Mouse (Mus musculus): ENCODE data around the gene Tnf. TPM values are rescaled to one million over a fixed set of nuclear protein-coding genes. Genes with fewer than 3 reads are reported as not detected.

The Tnf gene
- polyA plus RNA-seq, 1 experiment from 2014 or later, result not detected

- H3K9ac ChIP-seq (ENCODE audit: low read depth, low read length), result no peak overlapping the region
- ATAC-seq (ENCODE audit: low FRiP score) (no peak), DNase-seq (ENCODE audit: low spot score) (no peak)
- WGBS, result 90% methylated on average over 8 of the region's 8 CpGs
- peaks cover 2% of the 10 kb centered on the region; the same call in 1 of the 2 replicates for H3K4me1 ChIP-seq (replicated peaks; ENCODE audit: control insufficient read depth, insufficient read depth, low read length)
- H3K9me3 ChIP-seq (ENCODE audit: control insufficient read depth, low read length), result no peaks in the 10 kb centered on the region
- no peak overlapping the region for H3K27ac ChIP-seq (ENCODE audit: low read depth, low read length)
- H3K36me3 ChIP-seq (ENCODE audit: control insufficient read depth, insufficient read depth, low read length), result peaks cover 78% of the 10 kb centered on the region
- no peak overlapping the region for H3K4me3 ChIP-seq (ENCODE audit: low read depth, low read length)
- no peaks in the 10 kb centered on the region for H3K27me3 ChIP-seq (ENCODE audit: control insufficient read depth, insufficient read depth, low read length)
- H3K4me2 ChIP-seq (replicated peaks; ENCODE audit: low read depth, low read length), result no peak overlapping the region
These were observed 44.1 kb downstream of the Tnf start for GRCm38 (mm10) chr17:35157661-35158175.

DNA sequence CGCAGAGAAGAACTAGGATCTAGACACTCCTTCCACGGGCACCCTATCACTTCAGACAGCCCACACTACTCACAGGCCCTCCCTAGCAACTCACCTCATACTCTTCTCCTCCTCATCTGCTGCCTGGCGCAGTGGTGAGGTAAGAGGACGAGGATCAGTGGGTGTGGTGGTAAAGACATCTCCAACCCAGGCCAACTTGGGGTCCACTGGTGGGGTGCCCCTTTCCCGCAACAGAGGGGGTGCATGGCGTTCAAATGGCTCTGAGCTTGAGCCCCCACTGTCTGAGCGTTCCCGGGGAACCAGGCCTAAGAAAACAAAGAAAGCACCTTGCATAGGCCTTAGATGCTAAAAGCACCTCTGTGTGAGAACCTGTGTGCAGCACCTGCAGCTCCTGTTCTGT is 44.6 kb downstream of the Tnf start:
- no peak overlapping the region for H3K27ac ChIP-seq (ENCODE audit: low read depth, low read length)
- peaks cover 78% of the 10 kb centered on the region for H3K36me3 ChIP-seq (ENCODE audit: control insufficient read depth, insufficient read depth, low read length)
- no peak overlapping the region for H3K4me3 ChIP-seq (ENCODE audit: low read depth, low read length)
- WGBS, result 95% methylated on average over 8 of the region's 8 CpGs
- H3K9ac ChIP-seq (ENCODE audit: low read depth, low read length), result no peak overlapping the region
- no peaks in the 10 kb centered on the region for H3K9me3 ChIP-seq (ENCODE audit: control insufficient read depth, low read length)
- H3K4me1 ChIP-seq (replicated peaks; ENCODE audit: control insufficient read depth, insufficient read depth, low read length), result no peaks in the 10 kb centered on the region
- ATAC-seq (ENCODE audit: low FRiP score) (no peak), DNase-seq (ENCODE audit: low spot score) (no peak)
- no peaks in the 10 kb centered on the region for H3K27me3 ChIP-seq (ENCODE audit: control insufficient read depth, insufficient read depth, low read length)
- no peak overlapping the region for H3K4me2 ChIP-seq (replicated peaks; ENCODE audit: low read depth, low read length)

DNA sequence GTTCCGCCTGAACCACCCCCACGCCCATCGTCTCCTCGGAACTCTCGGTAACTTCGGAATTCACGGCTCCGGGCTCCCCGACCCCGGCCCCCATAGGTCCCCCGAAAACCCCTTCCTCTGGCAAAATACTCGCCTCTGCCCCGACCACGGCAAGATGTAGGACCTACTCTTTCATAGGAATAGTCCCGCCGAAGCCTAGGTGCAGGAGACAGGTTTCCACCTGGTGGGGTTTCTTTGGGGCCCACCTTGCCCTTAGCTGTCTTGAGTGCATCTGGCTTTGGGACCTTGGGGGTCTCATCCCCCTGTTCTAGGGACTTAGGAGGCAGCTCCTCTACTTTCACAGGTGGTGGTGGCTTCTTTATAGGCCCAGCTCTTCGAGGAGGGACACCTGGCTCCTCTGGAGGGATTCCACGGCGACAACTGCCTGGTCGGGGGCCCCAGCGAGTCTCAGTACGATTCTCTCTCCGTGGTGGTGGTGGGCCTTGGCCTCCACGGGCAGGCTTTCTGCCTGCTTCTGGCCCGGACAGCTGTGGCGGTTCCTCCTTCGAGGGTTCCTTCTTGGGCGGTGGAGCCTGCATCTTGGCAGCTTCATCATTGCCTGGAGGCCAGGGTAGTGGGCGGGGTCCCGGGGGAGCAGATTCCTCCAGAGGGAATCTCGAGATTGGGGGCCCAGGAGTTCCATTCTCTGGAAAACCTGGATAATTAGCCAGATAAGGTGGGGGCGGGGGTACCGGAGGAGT is 45.2 kb downstream of the Tnf start:
- Histone ChIP-seq H3K36me3 (ENCODE audit: control insufficient read depth, insufficient read depth, low read length) (peaks cover 76% of the 10 kb centered on the region), H3K27ac (ENCODE audit: low read depth, low read length) (no peak overlapping the region), H3K4me3 (ENCODE audit: low read depth, low read length) (no peak overlapping the region), H3K4me1 (replicated peaks; ENCODE audit: control insufficient read depth, insufficient read depth, low read length) (no peaks in the 10 kb centered on the region), H3K9me3 (ENCODE audit: control insufficient read depth, low read length) (no peaks in the 10 kb centered on the region), H3K27me3 (ENCODE audit: control insufficient read depth, insufficient read depth, low read length) (no peaks in the 10 kb centered on the region), H3K9ac (ENCODE audit: low read depth, low read length) (no peak overlapping the region), H3K4me2 (replicated peaks; ENCODE audit: low read depth, low read length) (no peak overlapping the region)
- WGBS, result 92% methylated on average over 33 of the region's 33 CpGs
- ATAC-seq (ENCODE audit: low FRiP score), result no peak
- DNase-seq (ENCODE audit: low spot score), result no peak

DNA sequence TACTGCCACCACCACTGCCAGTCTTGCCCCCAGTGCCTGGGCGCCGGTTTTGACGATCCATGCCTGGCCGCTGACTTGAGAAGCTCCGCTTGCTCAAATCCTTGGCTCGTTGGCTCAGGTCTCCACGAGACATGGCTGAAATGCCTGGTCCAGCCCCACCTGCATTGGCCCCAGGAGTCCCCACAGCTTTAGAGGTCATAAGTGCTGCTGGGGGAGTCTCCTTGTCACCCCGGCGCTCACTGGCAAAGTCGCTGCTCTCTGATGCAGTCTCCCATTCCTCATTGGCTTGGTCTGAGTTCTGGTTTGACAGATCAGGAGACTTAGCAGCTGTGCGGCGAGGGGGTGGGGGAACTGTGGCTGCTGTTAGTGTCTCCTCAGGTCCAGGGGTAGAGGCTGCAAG is 46.4 kb downstream of the Tnf start:
- DNase-seq (ENCODE audit: low spot score) (no peak), ATAC-seq (ENCODE audit: low FRiP score) (no peak)
- no peak overlapping the region for H3K9ac ChIP-seq (ENCODE audit: low read depth, low read length)
- no peak overlapping the region for H3K4me3 ChIP-seq (ENCODE audit: low read depth, low read length)
- no peaks in the 10 kb centered on the region for H3K9me3 ChIP-seq (ENCODE audit: control insufficient read depth, low read length)
- peaks cover 73% of the 10 kb centered on the region for H3K36me3 ChIP-seq (ENCODE audit: control insufficient read depth, insufficient read depth, low read length)
- no peak overlapping the region for H3K4me2 ChIP-seq (replicated peaks; ENCODE audit: low read depth, low read length)
- H3K27ac ChIP-seq (ENCODE audit: low read depth, low read length), result no peak overlapping the region
- 92% methylated on average over 12 of the region's 12 CpGs for WGBS
- no peaks in the 10 kb centered on the region for H3K4me1 ChIP-seq (replicated peaks; ENCODE audit: control insufficient read depth, insufficient read depth, low read length)
- no peaks in the 10 kb centered on the region for H3K27me3 ChIP-seq (ENCODE audit: control insufficient read depth, insufficient read depth, low read length)

DNA sequence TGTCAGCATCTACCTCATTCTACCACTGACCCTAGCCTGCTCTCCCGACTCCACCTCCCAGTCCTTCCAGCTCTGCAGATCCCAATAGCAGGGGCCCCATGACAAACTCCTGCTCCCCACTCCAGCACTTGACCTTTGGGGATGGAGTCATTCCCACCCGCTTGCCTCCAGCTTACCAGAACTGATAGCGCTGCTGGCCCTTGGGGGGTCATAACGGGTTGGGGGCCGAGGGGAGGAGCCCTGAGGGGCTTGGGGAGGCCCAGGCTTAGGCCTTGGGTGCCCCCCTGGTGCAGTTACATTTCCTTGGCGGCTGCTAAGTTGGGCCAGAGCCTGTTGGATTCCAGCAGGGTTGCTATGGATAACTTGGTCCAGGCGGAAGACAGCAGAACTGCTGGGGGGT is 47.2 kb downstream of the Tnf start:
- no peak overlapping the region for H3K9ac ChIP-seq (ENCODE audit: low read depth, low read length)
- DNase-seq (ENCODE audit: low spot score), result no peak
- H3K27ac ChIP-seq (ENCODE audit: low read depth, low read length), result no peak overlapping the region
- no peaks in the 10 kb centered on the region for H3K9me3 ChIP-seq (ENCODE audit: control insufficient read depth, low read length)
- no peak for ATAC-seq (ENCODE audit: low FRiP score)
- no peak overlapping the region for H3K4me3 ChIP-seq (ENCODE audit: low read depth, low read length)
- no peaks in the 10 kb centered on the region for H3K27me3 ChIP-seq (ENCODE audit: control insufficient read depth, insufficient read depth, low read length)
- no peak overlapping the region for H3K4me2 ChIP-seq (replicated peaks; ENCODE audit: low read depth, low read length)
- peaks cover 75% of the 10 kb centered on the region for H3K36me3 ChIP-seq (ENCODE audit: control insufficient read depth, insufficient read depth, low read length)
- 83% methylated on average over 7 of the region's 7 CpGs for WGBS
- no peaks in the 10 kb centered on the region for H3K4me1 ChIP-seq (replicated peaks; ENCODE audit: control insufficient read depth, insufficient read depth, low read length)

- H3K4me3 ChIP-seq (ENCODE audit: low read depth, low read length), result no peak overlapping the region
- H3K36me3 ChIP-seq (ENCODE audit: control insufficient read depth, insufficient read depth, low read length), result peaks cover 74% of the 10 kb centered on the region
- no peak overlapping the region for H3K27ac ChIP-seq (ENCODE audit: low read depth, low read length)
- WGBS, result 80% methylated on average over 4 of the region's 4 CpGs
- no peak for DNase-seq (ENCODE audit: low spot score)
- H3K9me3 ChIP-seq (ENCODE audit: control insufficient read depth, low read length), result no peaks in the 10 kb centered on the region
- no peak overlapping the region for H3K4me2 ChIP-seq (replicated peaks; ENCODE audit: low read depth, low read length)
- no peak overlapping the region for H3K9ac ChIP-seq (ENCODE audit: low read depth, low read length)
- H3K4me1 ChIP-seq (replicated peaks; ENCODE audit: control insufficient read depth, insufficient read depth, low read length), result no peaks in the 10 kb centered on the region
- H3K27me3 ChIP-seq (ENCODE audit: control insufficient read depth, insufficient read depth, low read length), result no peaks in the 10 kb centered on the region
- no peak for ATAC-seq (ENCODE audit: low FRiP score)
These were observed 47.9 kb downstream of the Tnf start for GRCm38 (mm10) chr17:35153931-35154330.

GRCm38 (mm10) chr17:35153077-35153476 is 48.7 kb downstream of the Tnf start:
- Histone ChIP-seq H3K9me3 (ENCODE audit: control insufficient read depth, low read length) (no peaks in the 10 kb centered on the region), H3K27ac (ENCODE audit: low read depth, low read length) (no peak overlapping the region), H3K36me3 (ENCODE audit: control insufficient read depth, insufficient read depth, low read length) (peaks cover 69% of the 10 kb centered on the region), H3K4me1 (replicated peaks; ENCODE audit: control insufficient read depth, insufficient read depth, low read length) (no peaks in the 10 kb centered on the region), H3K4me3 (ENCODE audit: low read depth, low read length) (no peak overlapping the region), H3K27me3 (ENCODE audit: control insufficient read depth, insufficient read depth, low read length) (no peaks in the 10 kb centered on the region), H3K4me2 (replicated peaks; ENCODE audit: low read depth, low read length) (no peak overlapping the region), H3K9ac (ENCODE audit: low read depth, low read length) (no peak overlapping the region)
- DNase-seq (ENCODE audit: low spot score) (no peak), ATAC-seq (ENCODE audit: low FRiP score) (no peak)
- WGBS, result 92% methylated on average over 9 of the region's 9 CpGs

DNA sequence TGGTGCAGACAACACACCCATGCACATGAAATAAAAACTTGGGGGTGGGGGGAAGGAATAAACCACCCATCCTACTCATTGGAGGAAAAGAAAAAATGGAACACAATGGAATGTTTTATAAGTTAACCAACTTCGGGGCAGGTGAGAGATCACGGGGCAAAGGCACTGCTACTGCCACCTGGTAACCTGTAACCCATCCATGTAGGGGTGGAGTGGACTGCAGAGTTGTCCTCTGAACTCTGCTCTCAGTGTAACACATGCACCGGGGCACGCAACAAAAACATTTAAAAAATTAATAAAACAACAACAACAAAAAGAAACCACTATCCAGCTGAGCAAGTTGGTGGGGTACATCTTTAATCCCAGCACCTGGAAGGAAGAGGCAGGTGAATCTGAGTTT is 49.7 kb downstream of the Tnf start:
- no peaks in the 10 kb centered on the region for H3K27me3 ChIP-seq (ENCODE audit: control insufficient read depth, insufficient read depth, low read length)
- H3K4me2 ChIP-seq (replicated peaks; ENCODE audit: low read depth, low read length), result no peak overlapping the region
- DNase-seq (ENCODE audit: low spot score), result no peak
- no peak for ATAC-seq (ENCODE audit: low FRiP score)
- 96% methylated on average over 4 of the region's 4 CpGs for WGBS
- no peak overlapping the region for H3K9ac ChIP-seq (ENCODE audit: low read depth, low read length)
- no peak overlapping the region for H3K4me3 ChIP-seq (ENCODE audit: low read depth, low read length)
- H3K27ac ChIP-seq (ENCODE audit: low read depth, low read length), result no peak overlapping the region
- H3K4me1 ChIP-seq (replicated peaks; ENCODE audit: control insufficient read depth, insufficient read depth, low read length), result no peaks in the 10 kb centered on the region
- peaks cover 61% of the 10 kb centered on the region for H3K36me3 ChIP-seq (ENCODE audit: control insufficient read depth, insufficient read depth, low read length)
- no peaks in the 10 kb centered on the region for H3K9me3 ChIP-seq (ENCODE audit: control insufficient read depth, low read length)
